Mouse (Mus musculus) thymus, postnatal 25 days (tissue): Measurements from ENCODE around the gene Hist1h3f.

Source experiments
- DNase-seq: peaks from one replicate; pipeline ENCODE4 v3.0.0; 2022

The Hist1h3f gene

DNA sequence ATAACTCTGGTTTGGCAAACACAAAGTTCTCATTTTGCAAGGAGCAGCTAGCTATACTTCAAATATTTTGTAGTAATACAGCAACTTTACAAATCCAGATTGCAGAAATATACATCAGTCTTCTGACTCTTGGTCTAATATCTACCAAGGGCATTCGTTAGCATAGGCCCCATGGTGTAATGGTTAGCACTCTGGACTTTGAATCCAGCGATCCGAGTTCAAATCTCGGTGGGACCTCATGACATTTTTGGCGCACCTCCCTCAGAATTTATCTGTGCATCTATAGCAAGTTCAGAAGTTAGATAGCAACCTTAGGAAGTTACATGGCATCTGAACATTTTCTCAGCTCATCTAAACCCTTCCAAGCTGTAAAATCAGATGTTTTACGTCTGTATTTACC, 25.0 kb upstream of the Hist1h3f start:
- peak; percentile 88 for DNase-seq

DNA sequence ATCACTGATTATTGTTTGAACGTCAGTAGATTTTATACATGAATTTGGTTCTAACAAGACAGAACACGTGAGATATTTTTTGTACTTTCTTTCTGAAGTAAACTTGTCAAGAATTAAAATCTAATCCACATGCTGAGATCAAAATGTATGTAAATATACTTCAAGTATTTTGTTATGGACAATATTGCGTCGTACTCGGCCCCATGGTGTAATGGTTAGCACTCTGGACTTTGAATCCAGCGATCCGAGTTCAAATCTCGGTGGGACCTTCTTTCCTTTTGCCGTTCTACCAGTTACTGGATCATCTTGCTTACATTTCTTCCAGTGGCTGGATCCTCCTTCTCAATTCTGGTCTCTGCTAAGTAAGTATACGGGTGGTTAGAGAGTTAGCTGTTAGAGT, 24.4 kb upstream of the Hist1h3f start:
- DNase-seq = peak; percentile 84

DNA sequence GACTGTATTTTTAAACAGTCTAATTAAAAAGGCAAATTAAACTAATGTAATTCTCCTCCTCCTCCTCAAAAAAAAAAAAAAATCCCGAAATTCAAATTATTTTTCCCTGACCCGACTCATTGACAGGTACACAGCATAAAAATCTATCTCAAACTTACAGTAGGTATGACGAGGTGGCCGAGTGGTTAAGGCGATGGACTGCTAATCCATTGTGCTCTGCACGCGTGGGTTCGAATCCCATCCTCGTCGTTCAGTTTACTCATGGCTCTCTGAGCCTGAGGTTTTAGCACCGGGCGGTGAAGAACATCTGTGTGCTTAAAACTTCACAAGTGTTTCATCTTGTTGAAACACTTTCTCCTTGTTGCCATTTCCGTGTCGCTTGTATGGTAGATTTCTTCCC, 22.1 kb upstream of the Hist1h3f start:
- DNase-seq = peak; percentile 93

DNA sequence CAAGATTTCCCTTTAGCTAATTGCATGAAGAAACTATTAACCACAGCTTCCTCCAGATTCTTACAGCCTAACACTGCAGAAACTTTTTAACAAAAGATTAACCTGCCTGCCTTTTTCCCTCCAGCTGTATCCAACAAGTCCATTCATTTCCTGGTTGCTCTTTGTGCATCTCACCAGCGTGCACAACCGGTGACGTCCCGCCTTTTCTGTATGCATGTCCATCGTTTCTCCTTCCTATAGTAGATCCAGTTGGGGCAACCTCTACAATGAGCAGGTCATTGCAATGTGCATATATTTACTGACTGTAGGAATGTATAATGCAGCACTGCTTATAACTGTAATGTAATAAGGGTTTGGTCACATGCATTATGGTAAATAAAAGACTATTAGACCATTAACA, 19.9 kb upstream of the Hist1h3f start:
- DNase-seq = no peak

DNA sequence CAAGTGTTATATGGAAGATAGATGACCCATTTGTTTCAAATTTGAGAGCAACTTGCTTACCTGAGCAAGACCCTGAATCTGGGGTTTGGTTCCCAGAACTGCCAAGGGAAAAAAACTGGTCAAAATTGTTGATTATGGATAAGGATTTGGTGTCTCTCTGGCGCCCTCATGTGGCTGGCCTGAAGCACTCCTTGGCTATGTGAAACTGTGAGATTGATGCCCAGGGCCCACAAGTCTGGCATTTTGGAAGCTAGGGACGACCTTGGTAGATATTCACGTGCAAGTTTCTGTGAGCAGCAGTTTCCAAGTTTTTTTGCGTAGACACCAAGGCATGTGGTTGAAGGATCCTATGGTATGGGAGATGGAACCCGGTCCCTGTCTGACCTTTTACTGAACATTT, 19.2 kb upstream of the Hist1h3f start:
- peak; percentile 78 for DNase-seq

DNA sequence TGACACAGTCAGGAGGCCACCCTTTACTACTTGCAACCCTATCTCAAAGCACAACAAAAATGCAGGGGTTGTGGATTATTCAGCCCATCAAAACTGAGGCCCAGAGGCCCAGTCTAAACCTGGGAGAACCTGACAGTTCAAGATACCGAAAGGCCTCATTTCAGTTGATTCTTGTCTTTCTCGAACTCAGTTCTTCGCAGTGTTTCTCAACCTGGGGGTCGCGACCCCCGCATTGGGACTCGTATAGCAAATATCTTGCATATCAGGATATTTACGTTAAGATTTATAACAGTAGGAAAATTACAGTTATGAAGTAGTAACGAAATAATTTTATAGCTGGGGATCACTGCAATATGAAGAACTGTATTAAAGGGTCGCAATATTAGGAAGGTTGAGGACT, 18.0 kb upstream of the Hist1h3f start:
- no peak for DNase-seq

DNA sequence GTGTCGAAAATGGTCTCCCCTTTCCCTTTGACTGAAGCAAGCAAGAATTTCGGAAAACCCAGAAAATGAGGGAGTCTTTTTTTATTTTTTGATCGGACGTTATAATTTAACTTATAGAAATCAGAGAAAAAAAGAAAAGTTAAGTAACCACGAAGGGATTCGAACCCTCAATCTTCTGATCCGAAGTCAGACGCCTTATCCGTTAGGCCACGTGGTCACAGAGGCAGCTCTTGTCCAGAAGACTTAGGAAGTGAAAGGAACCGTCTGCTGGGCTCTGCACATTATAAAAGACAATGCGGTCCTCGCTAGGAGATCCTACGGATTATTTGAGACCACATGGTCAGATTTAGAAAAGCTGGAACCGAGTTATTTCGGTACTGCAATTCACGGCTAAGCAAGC, 17.5 kb upstream of the Hist1h3f start:
- peak; percentile 91 for DNase-seq

DNA sequence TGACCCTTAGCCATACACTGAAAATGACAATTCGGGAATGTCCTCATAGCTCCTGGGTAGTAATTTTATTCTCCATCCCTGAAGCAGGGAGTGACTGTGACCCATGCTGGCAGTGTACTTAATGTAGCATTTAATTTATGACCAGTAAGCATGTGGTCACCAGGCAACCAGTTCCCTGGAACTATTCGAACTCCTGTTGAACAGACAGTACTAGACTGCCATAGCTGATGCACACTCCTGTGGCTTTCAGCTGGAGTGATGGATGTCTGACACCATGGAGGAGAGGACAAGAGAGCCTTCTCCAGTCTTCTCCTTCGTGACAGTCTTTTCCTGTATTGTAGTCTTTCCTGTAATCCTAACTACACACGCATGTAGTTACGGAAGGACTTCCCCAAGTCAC, 14.8 kb upstream of the Hist1h3f start:
- DNase-seq = no peak

DNA sequence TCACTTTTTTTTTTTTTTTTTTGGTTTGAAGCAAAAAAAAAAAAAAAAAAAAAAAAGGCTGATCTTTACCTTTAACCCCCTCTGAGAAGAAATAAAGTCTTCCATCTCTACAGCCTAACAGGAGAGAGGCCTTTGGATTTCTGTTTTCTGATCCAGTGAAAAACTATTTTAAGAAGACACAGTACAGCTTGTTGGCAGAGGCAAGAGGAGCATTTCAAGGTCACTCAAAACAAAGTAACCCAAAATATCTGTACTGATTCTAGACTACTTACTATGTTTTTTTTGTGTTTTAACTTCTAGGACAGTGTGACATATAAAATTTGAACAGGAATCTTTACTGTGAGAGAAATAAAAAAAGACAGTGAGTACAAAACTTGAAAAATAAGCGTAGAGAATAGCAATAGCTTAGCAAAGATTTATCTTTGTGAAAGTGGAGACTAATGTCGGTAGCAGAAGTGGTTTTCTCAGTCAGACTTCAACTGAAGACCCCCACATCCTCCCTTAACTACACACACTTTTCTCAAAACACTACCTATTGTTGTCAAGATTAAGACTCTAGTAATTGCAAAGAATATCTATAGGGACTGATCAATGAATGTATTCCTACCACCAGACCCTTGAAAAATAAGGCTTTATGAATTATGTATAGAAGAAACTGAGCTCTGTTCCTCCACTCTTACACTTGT, 14.2 kb upstream of the Hist1h3f start:
- no peak for DNase-seq

DNA sequence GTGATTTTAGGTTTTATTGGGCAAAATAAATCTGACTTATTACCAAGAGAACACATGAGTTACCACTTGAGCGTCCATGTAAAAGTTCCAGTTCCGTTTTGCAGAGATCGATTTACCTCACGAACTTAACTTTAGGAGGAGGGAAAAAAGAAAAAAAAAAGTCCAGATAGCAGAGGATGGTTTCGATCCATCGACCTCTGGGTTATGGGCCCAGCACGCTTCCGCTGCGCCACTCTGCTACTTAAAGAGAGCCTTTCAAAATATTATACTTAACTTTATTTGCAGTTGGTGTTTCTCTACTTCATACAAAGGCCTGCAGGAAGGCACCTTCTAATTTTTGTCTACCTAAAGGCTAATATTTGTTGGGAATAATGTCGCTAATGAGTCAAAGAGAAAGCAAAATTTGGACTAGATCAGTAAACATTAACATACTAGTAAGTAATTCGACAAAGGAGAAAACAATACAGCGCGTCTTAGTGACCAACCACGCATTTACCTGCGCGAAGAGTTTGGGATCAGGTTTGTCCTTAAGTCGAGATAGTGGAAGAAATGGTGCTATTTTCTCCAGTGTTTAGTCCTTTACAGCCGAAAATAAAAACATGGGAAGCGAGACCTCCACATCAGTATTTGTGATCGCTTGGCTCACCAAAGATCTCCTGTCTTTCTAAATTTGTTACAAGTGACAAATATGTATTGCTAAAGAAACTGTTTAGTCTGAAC, 13.5 kb upstream of the Hist1h3f start:
- DNase-seq = peak; percentile 75

DNA sequence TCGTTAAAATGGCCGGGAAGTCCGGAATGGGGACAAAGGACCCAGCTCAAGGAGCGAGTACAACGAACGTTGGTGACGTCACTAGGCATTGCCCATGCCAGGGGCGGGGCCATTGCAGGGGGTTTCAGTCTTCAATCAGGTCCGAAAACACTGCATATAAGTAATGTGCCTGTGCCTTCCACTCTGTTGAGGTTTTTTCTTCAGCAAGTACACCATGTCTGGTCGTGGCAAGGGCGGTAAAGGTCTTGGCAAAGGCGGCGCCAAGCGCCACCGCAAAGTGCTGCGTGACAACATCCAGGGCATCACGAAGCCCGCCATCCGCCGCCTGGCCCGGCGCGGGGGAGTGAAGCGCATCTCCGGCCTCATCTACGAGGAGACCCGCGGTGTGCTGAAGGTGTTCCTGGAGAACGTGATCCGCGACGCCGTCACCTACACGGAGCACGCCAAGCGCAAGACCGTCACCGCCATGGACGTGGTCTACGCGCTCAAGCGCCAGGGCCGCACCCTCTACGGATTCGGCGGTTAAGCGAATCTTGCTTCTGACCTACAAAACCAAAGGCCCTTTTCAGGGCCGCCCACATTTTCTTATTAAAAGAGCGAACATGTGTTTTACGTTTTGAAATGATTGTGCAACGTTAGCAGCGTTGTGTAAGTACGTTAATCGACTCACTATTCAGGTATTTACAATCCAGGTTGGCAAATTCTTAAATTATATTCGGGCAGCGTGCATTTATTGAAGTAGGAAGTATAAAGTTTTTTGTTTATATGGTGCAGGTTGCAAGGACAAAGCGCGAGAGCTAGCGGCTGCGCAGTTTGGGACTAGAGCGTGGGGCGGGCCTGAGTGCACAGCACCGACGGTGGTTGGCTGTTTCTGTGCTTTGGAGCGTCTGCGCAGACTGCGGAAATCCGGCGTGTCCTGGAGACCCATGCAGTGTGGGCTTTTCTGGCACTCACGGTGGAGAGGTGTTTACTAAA, 12.7 kb upstream of the Hist1h3f start, which contains the start of gene Hist1h4h:
Hist1h4h (plus strand) TSS at position 150 of the 975 bp plus-strand sequence.
- peak; percentile 98 for DNase-seq

DNA sequence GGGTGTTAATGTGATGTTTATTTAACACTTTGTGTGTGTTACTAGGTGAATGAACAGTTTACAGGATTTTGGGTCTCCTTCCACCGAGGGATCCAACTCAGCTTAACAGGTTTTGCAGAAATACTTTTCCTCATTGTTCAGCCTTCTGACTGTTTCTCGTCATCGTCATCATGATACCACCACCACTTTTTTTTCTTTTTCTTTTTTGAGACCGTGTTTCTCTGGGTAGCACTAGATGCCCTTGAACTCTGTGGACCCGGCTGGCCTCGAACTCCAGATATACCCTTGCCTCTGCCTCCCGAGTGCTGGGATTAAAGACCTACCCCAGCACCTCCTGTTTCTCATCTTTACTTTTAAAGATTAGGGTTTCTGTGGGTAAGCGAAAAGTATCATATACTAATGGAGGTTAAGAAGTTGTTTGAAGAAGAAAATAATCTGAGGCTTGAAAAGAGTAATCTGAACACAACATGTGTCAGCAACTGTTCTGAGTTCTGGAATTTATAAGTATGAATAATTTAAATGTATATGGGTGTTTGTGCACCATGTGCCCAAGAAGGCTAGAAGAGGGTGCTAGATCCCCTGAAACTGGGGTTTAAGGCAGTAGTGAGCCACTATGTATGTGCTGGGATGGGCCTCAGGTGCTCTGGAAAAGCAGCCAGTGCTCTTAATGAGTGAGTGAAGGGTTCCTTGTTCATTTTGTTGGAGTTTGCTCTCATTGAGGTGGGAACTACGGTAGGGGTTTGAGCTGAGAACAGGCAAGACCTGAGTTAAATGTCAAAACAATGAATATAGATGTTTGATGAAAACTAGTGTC, 11.4 kb upstream of the Hist1h3f start:
- no peak for DNase-seq

DNA sequence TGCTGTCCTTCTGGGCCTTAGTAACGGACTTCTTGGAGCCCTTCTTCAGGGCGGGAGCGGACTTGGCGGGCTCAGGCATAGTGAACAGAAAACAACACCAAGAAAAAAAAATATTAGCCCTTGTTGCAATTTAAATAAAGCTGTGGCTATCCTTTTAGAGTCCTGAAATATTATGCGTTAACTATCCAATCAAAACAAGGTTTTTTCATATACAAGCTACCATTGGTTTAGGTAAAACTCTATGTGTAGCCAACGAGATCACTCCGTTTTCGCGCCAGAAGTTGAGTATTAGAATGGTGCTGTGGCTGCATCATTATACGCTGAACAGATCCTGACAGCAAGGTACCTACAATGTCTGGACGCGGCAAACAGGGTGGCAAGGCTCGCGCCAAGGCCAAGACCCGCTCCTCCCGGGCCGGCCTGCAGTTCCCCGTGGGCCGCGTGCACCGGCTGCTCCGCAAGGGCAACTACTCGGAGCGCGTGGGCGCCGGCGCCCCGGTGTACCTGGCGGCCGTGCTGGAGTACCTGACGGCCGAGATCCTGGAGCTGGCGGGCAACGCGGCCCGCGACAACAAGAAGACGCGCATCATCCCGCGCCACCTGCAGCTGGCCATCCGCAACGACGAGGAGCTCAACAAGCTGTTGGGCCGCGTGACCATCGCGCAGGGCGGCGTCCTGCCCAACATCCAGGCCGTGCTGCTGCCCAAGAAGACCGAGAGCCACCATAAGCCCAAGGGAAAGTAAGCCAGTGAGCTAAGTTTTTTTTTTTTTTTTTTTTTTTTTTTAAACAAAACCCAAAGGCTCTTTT, 10.1 kb upstream of the Hist1h3f start, which contains the start of gene Hist1h2af:
Hist1h2af (plus strand) TSS at position 347 of the 808 bp plus-strand sequence.
- peak; percentile 76 for DNase-seq

DNA sequence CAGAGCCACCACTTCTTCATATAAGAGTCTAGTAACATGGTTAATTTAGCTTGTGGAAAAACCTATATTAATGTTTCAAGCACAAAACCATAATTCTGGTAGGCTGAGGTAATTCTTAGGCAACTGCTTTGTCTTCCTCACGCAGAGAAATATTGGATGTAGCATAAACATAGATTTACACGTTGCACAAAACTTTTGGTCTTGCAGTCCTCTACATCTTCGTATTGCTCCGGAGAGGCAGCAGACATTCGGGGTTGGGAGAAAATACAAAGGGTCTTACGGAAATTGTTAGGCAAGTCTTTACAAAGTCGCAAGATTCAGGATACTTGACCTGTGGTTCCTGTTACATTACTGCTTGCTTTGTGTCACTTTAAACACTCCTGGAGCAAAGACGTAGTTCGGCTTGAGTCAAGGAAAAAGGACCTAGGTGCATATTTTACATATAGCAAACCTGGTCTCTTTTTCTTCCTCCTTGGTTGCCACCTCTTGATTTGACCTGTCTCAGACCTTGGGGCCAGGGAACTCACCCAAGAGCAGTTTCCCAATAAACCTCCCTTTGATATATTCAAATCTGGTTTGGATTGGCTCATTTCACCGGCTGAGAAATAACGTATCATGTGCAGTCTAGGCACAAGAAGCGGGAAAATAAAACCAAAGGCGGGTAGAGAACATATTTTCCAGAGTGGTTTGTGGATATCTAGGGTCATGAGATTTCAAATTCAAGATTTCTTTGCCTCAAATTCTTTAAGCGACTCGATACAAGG, 9.3 kb upstream of the Hist1h3f start:
- peak; percentile 39 for DNase-seq

DNA sequence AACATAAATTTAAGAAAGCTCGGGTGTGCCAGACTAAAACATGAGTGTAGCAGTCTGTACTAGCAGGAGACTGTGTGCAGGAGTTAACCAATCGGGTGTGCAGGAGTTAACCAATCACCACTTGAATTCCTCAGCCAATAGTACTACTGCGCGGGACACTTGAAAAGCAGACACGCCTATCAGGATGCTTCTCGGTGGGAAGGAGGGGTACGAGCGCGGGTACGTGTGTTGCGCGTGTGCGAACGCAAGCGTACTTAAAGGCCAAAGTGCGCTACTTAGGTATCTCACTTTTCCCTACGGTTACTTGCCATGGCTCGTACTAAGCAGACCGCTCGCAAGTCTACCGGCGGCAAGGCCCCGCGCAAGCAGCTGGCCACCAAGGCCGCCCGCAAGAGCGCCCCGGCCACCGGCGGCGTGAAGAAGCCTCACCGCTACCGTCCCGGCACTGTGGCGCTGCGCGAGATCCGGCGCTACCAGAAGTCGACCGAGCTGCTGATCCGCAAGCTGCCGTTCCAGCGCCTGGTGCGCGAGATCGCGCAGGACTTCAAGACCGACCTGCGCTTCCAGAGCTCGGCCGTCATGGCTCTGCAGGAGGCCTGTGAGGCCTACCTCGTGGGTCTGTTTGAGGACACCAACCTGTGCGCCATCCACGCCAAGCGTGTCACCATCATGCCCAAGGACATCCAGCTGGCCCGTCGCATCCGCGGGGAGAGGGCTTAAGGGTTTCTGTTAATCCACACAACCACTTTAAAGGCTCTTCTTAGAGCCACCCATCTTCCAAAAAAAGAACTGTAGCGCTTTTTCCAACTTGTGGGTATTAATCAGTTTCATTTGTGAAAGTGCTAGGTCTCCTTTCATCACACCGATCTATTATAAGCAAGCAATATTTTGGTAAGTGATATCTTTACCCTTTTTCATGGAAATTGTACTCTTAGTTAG, 8.4 kb upstream of the Hist1h3f start, which contains the start of gene Hist1h3g:
Hist1h3g (plus strand) TSS at position 286 of the 939 bp plus-strand sequence.
- DNase-seq = peak; percentile 89

DNA sequence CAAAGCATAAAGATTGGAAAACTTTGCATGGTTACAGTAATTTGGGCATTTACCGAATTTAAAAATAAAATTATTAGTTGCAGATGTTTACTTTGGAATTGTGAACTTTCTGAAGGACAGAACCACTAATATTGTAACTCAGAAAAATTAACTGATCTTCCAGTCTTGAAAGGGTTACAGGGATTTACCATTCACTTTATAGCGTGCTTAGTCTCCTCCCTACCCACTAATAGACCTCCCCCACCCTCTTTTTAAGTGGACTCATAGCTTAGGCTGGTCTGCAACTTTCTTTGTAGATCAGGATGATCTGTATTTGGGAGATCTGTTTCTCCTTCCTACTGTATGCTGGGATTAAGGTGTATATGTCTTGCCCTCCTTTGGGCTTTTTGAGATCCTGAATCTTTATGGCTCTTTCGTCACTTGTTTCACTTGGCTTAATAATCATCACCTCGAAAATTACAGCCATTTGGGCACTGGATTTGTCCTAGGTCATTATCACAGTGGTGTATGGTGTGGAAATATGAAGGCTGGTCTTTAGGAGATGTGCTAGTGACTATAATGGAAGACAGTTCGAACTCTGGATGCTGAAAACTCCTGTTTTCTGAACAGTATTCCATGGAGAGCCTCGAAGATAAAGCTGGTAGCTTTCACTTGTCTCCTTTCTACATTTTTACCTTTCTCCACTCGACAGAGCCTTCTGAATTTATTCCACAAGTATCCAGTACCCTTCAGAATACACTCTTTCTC, 7.6 kb upstream of the Hist1h3f start:
- DNase-seq = no peak

DNA sequence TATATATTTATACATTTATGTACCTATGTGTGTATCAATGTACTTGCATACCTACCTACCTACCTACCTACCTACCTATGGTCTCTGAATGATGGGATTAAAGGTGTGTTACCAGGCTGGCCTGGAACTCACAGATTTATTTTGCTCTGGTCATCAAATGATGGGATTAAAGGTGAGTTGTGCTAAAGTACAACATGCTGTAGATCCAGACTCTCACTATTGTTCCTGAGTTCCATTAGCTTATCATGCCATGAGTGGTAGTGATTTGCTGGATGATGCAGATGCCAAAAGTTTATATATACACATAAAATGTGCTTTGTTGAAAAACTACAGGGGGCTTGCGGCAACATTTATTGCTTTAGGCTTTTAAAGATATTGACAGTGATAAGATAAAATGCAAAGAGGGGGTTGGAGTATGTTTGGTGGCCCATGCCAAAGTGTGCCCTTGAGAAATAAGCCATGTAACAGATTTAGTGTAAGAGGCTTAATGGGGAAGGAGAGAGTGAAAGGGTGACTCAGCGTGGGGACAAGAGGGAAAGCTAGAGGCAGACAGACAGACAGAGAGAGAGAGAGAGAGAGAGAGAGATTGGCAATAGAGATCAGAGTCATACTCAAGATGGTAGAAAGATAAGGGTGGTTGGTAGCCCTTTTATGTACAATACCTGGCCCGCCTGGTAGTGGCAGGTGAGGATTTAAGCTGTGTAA, 6.7 kb upstream of the Hist1h3f start:
- DNase-seq = no peak

DNA sequence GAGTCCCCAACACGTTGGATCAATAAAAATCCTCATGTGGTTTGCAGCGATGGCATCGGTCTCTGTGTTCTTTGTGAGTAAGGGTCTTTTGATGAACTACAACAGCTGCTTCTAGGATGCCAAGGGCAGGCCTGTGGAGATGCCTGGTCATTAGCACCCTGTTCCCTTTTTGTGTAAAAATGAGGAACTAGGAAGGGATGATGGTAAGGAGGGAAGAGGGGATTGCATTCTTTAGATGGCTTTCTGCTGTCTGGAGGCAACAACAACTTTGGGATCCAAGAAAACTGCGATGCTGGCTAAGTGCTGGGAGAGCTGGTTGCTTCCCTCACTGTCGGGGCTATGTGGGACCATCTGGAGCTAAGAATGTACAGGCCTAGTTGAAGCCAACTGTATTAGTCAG, 5.6 kb upstream of the Hist1h3f start:
- no peak for DNase-seq
